ENCODE assay signal across 8 mouse cellular contexts in genomic region chr11:29130385-29131355, GRCm38 (mm10). TPM values are rescaled to one million over a fixed set of nuclear protein-coding genes. Genes with fewer than 3 reads are reported as not detected.
A peak's percentile ranks its signal among the peaks of the same experiment; 100 is the strongest.
DNase-seq lines count a peak whose midpoint lies in the region; ATAC-seq and TF ChIP-seq lines count a peak whose summit lies in the region.

Gene Pnpt1, plus strand, starts transcription at chr11:29130744.

- WGBS in forebrain, embryonic 10.5 days, result 8% methylated on average over 50 of the region's 50 CpGs
- 3% methylated on average over 50 of the region's 50 CpGs for WGBS in heart, embryonic 15.5 days
- 2% methylated on average over 50 of the region's 50 CpGs for WGBS in liver, embryonic 14.5 days (ENCODE audit: insufficient replicate concordance)
- WGBS in neural tube, embryonic 11.5 days, result 6% methylated on average over 50 of the region's 50 CpGs
- WGBS in stomach, postnatal 0 days, result 3% methylated on average over 50 of the region's 50 CpGs

- H3K36me3 ChIP-seq in forebrain, embryonic 10.5 days (replicated peaks), result peaks cover 28% of the 10 kb centered on the region
- peaks cover 8% of the 10 kb centered on the region for H3K36me3 ChIP-seq in heart, embryonic 15.5 days
- peaks cover 10% of the 10 kb centered on the region for H3K36me3 ChIP-seq in liver, embryonic 14.5 days (replicated peaks; ENCODE audit: control insufficient read depth, insufficient read depth, low read depth)
- H3K36me3 ChIP-seq in neural tube, embryonic 11.5 days (ENCODE audit: control insufficient read depth, insufficient read depth, low read length), result peaks cover 4% of the 10 kb centered on the region
- peaks cover 5% of the 10 kb centered on the region; the same call in 1 of the 2 replicates for H3K36me3 ChIP-seq in stomach, postnatal 0 days (ENCODE audit: control insufficient read depth, insufficient read depth, low read length)

- ATAC-seq in heart, embryonic 15.5 days (replicated peaks; ENCODE audit: insufficient number of reproducible peaks, insufficient read depth, low FRiP score, low read depth), result peak; percentile 100
- peak; percentile 100 for ATAC-seq in liver, embryonic 14.5 days (ENCODE audit: insufficient read depth)
- ATAC-seq in neural tube, embryonic 11.5 days (ENCODE audit: insufficient read depth, low FRiP score, low TSS enrichment), result peak; percentile 100
- ATAC-seq in stomach, postnatal 0 days (ENCODE audit: low FRiP score, low TSS enrichment), result peak; percentile 100

- DNase-seq in CD8-positive naive resting alpha-beta T cell, adult 2 months (ENCODE audit: low read depth in 2 of 2, low spot score in 2 of 2), result peak; percentile 78 to 82
- peak; percentile 83 for DNase-seq in c-Kit-positive CD71-negative TER-119-negative erythroid progenitor cells, embryonic 14.5 days (ENCODE audit: low read depth)
- peak; percentile 90 for DNase-seq in forebrain, embryonic 10.5 days (ENCODE audit: extremely low spot score, low spot score)
- DNase-seq in kidney, postnatal 25 days, result peak; percentile 94 to 96
- peak; percentile 82 to 87 (median 86) for DNase-seq in liver, embryonic 14.5 days (ENCODE audit: low read depth in 3 of 3, low spot score in 3 of 3)
- DNase-seq in neural tube, embryonic 11.5 days (ENCODE audit: low spot score), result peak; percentile 93
- peak; percentile 95 for DNase-seq in stomach, postnatal 0 days (ENCODE audit: low spot score)

- H3K27me3 ChIP-seq in forebrain, embryonic 10.5 days (ENCODE audit: poor library complexity, severe bottlenecking), result no peaks in the 10 kb centered on the region
- H3K27me3 ChIP-seq in heart, embryonic 15.5 days, result no peaks in the 10 kb centered on the region
- H3K27me3 ChIP-seq in liver, embryonic 14.5 days (ENCODE audit: control insufficient read depth, insufficient read depth, low read length), result no peaks in the 10 kb centered on the region
- H3K27me3 ChIP-seq in neural tube, embryonic 11.5 days (ENCODE audit: control insufficient read depth, insufficient read depth, low read length), result no peaks in the 10 kb centered on the region
- H3K27me3 ChIP-seq in stomach, postnatal 0 days (ENCODE audit: control insufficient read depth, insufficient read depth, low read length), result no peaks in the 10 kb centered on the region

- peak within 1 kb of the TSS; percentile 74 for H3K9ac ChIP-seq in heart, embryonic 15.5 days
- H3K9ac ChIP-seq in liver, embryonic 14.5 days (replicated peaks), result peak within 1 kb of the TSS; percentile 93
- peak within 1 kb of the TSS; percentile 81 for H3K9ac ChIP-seq in neural tube, embryonic 11.5 days (ENCODE audit: low read length)
- peak within 1 kb of the TSS; percentile 89 for H3K9ac ChIP-seq in stomach, postnatal 0 days (ENCODE audit: low read length)

- H3K9me3 ChIP-seq in forebrain, embryonic 10.5 days, result no peaks in the 10 kb centered on the region
- no peaks in the 10 kb centered on the region for H3K9me3 ChIP-seq in heart, embryonic 15.5 days (replicated peaks)
- no peaks in the 10 kb centered on the region for H3K9me3 ChIP-seq in liver, embryonic 14.5 days (ENCODE audit: control insufficient read depth, low read length)
- no peaks in the 10 kb centered on the region for H3K9me3 ChIP-seq in neural tube, embryonic 11.5 days (ENCODE audit: control insufficient read depth, low read length)
- no peaks in the 10 kb centered on the region for H3K9me3 ChIP-seq in stomach, postnatal 0 days (ENCODE audit: control insufficient read depth, low read length)

- H3K4me3 ChIP-seq in forebrain, embryonic 10.5 days, result peak within 1 kb of the TSS; percentile 83
- H3K4me3 ChIP-seq in heart, embryonic 15.5 days, result peak within 1 kb of the TSS; percentile 77
- peak within 1 kb of the TSS; percentile 96 to 99 for H3K4me3 ChIP-seq in liver, embryonic 14.5 days (ENCODE audit: insufficient read depth in 1 of 2, low read depth in 2 of 2, low read length in 2 of 2)
- peak within 1 kb of the TSS; percentile 80 for H3K4me3 ChIP-seq in neural tube, embryonic 11.5 days (ENCODE audit: low read depth, low read length)
- peak within 1 kb of the TSS; percentile 95 for H3K4me3 ChIP-seq in stomach, postnatal 0 days (ENCODE audit: low read depth, low read length)

- H3K4me1 ChIP-seq in forebrain, embryonic 10.5 days, result peaks cover 12% of the 10 kb centered on the region
- peaks cover 4% of the 10 kb centered on the region; the same call in 1 of the 2 replicates for H3K4me1 ChIP-seq in heart, embryonic 15.5 days (replicated peaks)
- peaks cover 0 to 2% of the 10 kb centered on the region in 2 experiments; a peak in 2 of 4 replicates for H3K4me1 ChIP-seq in liver, embryonic 14.5 days (replicated peaks; ENCODE audit: control insufficient read depth in 2 of 2, insufficient read depth in 2 of 2, low read length in 1 of 2)
- H3K4me1 ChIP-seq in neural tube, embryonic 11.5 days (ENCODE audit: control insufficient read depth, insufficient read depth, low read length), result no peaks in the 10 kb centered on the region
- no peaks in the 10 kb centered on the region for H3K4me1 ChIP-seq in stomach, postnatal 0 days (replicated peaks; ENCODE audit: control insufficient read depth, insufficient read depth)

- TF ChIP-seq CTCF in liver, embryonic 14.5 days (IDR thresholded peaks at IDR 0.05; ENCODE audit: low read depth), result no peak
- peak; percentile 30; the same call in 1 of the 2 replicates for TF ChIP-seq CTCF in stomach, postnatal 0 days (IDR thresholded peaks at IDR 0.05; ENCODE audit: low read depth)

- no peak for TF ChIP-seq EP300 in liver, embryonic 14.5 days (IDR thresholded peaks at IDR 0.05; ENCODE audit: low read depth)
- TF ChIP-seq EP300 in stomach, postnatal 0 days (optimal IDR thresholded peaks at IDR 0.05), result no peak

- H3K27ac ChIP-seq in forebrain, embryonic 10.5 days, result peak within 1 kb of the TSS; percentile 93
- peak within 1 kb of the TSS; percentile 72 for H3K27ac ChIP-seq in heart, embryonic 15.5 days
- H3K27ac ChIP-seq in liver, embryonic 14.5 days, result peak within 1 kb of the TSS; percentile 41
- H3K27ac ChIP-seq in neural tube, embryonic 11.5 days (ENCODE audit: low read depth, low read length), result 0 out of 2 replicates have a peak within 1 kb of the TSS, but pooled peaks have one; percentile 50
- H3K27ac ChIP-seq in stomach, postnatal 0 days (replicated peaks), result peak within 1 kb of the TSS; percentile 63

- H3K4me2 ChIP-seq in heart, embryonic 15.5 days, result peak within 1 kb of the TSS; percentile 65
- H3K4me2 ChIP-seq in liver, embryonic 14.5 days (ENCODE audit: low read depth), result peak within 1 kb of the TSS; percentile 88
- H3K4me2 ChIP-seq in neural tube, embryonic 11.5 days (ENCODE audit: low read depth), result peak within 1 kb of the TSS; percentile 70
- peak within 1 kb of the TSS; percentile 73 for H3K4me2 ChIP-seq in stomach, postnatal 0 days (replicated peaks; ENCODE audit: low read depth)

RNA-seq across cellular contexts. Expression of gene Pnpt1, which starts in this region (rescaled TPM):
- polyA plus RNA-seq in forebrain, embryonic 10.5 days (2016; fragmentation: Nextera tagmentation; extraction: Ambion mirVana), result 42.9 and 49.6 TPM in 2 replicates
- 32.9 and 33.4 TPM in 2 replicates for polyA plus RNA-seq in heart, embryonic 15.5 days (2015; fragmentation: Nextera tagmentation; extraction: Ambion mirVana)
- polyA plus RNA-seq in liver, embryonic 14.5 days (2012; rRNA removed), result 19.6 and 27.4 TPM in 2 replicates
- 30.6 and 35.6 TPM in 2 replicates for polyA plus RNA-seq in liver, embryonic 14.5 days (2014; fragmentation: Nextera tagmentation; extraction: Ambion mirVana)
- 42.2 and 44.9 TPM in 2 replicates for polyA plus RNA-seq in neural tube, embryonic 11.5 days (2014; fragmentation: Nextera tagmentation; extraction: Ambion mirVana)
- polyA plus RNA-seq in stomach, postnatal 0 days (2015; fragmentation: Nextera tagmentation; extraction: Ambion mirVana), result 17.1 and 18.0 TPM in 2 replicates

Comparison
In these comparisons a context has a peak if more than half of its experiments do, and no peak if none do; other contexts are left out.
1. Peak in every context shown above with its lines: DNase-seq, ATAC-seq, H3K4me3 ChIP-seq and H3K27ac ChIP-seq.
2. H3K27ac ChIP-seq: peak in every context shown above with its lines; median percentile 93 in forebrain, embryonic 10.5 days; 72 in heart, embryonic 15.5 days; 63 in stomach, postnatal 0 days; 50 in neural tube, embryonic 11.5 days; 41 in liver, embryonic 14.5 days.